Mouse (Mus musculus) gastrocnemius, adult 18-20 months (tissue): Measurements from ENCODE around the gene Pptc7. TPM values are rescaled to one million over a fixed set of nuclear protein-coding genes. Genes with fewer than 3 reads are reported as not detected.
"Not testable (repeated sequence)": the region's sequence is repeated elsewhere in the genome, so short reads cannot be mapped to it uniquely, and the experiment has no call there.

Source experiments
- DNase-seq: peaks from one replicate; pipeline ENCODE4 v3.0.0; 2021; ENCODE audit warnings: low spot score
- total RNA-seq, 2 experiments: library from RNA; stranded (reverse); gene quantifications; 2 replicates each; pipeline ENCODE4 v1.2.3; 2021

The Pptc7 gene
- total RNA-seq, 2 experiments from 2014 or later = 91.6 to 96.4 TPM

DNA sequence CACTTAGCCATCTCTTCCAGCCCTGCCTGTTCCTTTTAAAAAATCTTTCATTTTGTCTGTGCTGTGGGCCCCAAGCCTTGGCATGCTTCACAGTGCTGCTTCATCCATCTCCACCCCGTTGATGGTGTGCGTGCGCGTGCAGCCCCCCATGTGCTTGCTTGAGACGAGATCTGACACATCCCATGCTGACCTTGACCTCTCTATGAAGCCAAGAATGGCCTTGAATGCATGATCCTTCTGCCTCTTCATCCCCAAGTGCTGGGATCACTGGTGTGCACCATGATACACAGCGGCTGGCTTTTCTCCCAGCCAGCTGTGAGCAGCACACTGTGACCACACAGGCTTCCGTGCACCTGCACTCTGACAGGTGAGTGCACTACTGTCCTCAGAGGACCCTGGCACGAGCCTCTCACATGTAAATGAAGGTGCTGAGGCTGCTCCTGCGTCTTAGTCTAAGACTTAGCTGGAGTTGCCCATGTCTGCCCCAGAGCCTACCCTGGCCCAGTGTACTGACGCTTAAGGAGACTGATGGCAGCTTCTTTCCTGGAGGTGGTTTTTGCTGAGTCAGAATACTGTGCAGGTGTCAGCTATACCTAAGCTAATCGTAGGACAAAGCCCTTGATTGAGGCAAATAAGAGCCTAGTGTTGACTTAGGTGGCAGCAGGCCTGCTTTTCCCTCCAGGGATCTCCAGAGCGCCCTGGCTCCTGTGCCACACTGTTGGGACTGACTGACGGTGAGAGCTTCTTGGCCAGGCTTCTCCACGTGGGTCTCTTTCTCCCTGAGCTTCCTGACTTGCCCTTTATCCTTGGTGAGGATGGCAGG, 11.2 kb downstream of the Pptc7 start:
- DNase-seq = no peak

- DNase-seq = peak; percentile 48
Observed at GRCm38 (mm10) chr5:122300071-122300518, 15.9 kb downstream of the Pptc7 start.

GRCm38 (mm10) chr5:122302810-122303745, 18.9 kb downstream of the Pptc7 start:
- DNase-seq = no peak

DNA sequence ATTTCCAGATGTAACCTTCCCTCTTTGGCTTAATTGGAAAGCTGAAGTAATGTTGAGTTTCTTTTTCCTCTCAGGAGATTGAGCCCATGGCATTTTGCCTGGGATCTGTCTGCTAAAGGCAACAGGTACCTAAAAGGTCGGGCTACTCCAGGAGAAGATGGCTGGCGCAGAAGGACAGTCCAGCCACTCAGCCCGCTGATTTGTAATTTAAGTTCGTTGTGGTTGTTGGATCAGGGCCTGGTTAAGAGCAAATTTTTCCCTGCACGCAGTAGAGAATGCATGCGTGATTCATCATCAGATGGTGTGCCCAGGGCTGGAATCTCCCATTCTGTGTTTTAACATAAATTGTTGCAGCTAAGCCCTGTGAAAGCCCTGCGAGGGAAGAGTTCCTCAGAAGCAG, 19.8 kb downstream of the Pptc7 start:
- DNase-seq = no peak

- no peak for DNase-seq
Observed at GRCm38 (mm10) chr5:122304541-122304940, 20.4 kb downstream of the Pptc7 start.

GRCm38 (mm10) chr5:122305472-122305871, 21.3 kb downstream of the Pptc7 start:
- DNase-seq = no peak

- DNase-seq = no peak
Observed at GRCm38 (mm10) chr5:122306536-122306935, 22.4 kb downstream of the Pptc7 start.

- no peak for DNase-seq
Observed at GRCm38 (mm10) chr5:122310699-122311098, 26.5 kb downstream of the Pptc7 start.

- DNase-seq = no peak
Observed at GRCm38 (mm10) chr5:122311692-122312091, 27.5 kb downstream of the Pptc7 start.

- no peak for DNase-seq
Observed at GRCm38 (mm10) chr5:122312346-122312745, 28.2 kb downstream of the Pptc7 start.

DNA sequence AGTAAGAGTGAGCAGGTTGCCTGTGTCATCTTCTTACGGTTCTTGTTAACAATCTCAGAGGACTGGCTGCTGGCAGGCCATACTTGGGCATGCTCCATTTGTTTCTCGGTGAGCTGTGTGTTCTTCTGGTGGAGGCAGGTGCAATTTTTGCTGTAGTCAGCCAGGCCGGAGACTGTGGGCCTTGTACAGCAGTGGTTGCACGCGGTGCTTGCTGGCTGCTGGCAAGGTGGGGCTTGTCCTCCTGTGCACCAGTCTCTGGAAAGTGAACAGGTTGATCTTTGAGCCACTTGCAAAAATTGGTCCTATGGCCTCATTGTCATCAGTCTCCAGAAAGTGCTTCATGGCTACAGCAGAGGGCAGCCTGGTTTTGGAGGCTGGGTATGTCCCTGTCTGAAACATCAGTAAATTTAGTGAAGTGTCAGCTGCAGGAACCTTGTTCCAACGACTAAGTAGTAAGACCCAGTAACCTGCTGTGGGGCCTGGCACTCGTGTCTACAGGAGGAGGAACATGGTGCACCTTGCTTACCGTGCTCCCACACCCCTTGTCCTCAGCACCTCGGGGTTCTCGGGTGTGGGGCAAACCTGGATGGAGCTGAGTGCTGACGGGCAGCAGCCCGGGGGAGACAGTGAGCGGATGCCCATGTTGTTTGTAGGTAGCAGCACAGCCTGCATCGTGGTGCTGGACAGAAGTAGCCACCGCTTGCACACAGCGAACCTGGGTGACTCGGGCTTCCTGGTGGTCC, 28.9 kb downstream of the Pptc7 start:
- DNase-seq = no peak

- peak; percentile 98 for DNase-seq
Observed at GRCm38 (mm10) chr5:122314966-122315667, 31.0 kb downstream of the Pptc7 start.

DNA sequence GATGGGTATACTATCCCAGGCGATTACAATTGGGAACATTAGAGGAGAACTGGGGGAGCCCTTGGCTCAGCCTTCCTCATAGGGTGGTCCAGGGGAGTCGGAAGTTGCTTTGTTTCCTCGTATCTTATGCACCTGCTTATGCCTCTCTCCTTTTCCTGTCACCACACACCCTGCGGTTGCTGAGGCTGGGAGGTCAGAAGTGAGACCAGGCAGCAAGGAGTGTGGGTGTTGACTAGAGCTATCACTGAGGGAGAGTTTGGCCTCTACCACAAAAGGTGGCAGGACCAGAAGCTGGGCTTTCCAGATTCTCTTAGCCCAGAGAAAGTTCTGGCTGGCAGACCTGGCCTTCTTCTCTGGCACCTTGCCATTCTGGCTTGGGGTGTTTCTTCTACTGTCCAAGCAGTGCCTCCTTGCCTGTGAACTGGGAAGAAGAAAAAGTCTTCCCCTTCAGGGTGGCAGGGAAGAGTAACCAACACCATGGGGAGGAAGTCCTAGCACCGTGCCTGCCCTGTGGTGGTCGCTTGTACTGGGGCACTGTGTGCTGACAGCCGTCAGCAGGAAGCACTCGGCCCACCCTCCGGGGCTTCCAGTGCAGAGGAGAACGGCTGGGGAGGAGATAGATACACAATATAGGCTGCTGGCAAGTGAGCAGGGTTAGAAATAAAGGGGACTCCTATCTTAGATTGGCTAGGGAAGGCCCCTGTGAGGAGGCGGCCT, 33.3 kb downstream of the Pptc7 start:
- DNase-seq = peak; percentile 69

DNA sequence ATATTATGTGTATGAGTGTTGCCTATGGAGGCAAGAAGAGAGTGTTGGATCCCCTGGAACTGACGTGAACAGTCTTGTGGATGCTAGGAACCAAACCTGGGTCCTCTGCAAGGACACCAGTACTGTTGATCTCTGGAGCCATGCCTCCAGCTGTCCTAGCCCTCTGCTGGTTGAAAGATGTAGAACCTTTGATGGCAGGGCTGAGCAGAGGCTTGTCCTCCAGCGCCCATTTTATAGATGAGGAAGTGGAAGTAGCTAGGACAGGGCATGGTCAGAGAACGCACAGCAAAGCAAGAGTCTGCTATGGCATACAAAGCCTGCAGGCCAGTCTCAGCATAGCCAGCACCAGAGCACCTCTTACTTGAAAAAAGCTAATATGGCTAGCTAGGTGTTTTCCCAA, 33.9 kb downstream of the Pptc7 start:
- DNase-seq = peak; percentile 45

GRCm38 (mm10) chr5:122318976-122319375, 34.8 kb downstream of the Pptc7 start:
- not testable (repeated sequence) for DNase-seq

DNA sequence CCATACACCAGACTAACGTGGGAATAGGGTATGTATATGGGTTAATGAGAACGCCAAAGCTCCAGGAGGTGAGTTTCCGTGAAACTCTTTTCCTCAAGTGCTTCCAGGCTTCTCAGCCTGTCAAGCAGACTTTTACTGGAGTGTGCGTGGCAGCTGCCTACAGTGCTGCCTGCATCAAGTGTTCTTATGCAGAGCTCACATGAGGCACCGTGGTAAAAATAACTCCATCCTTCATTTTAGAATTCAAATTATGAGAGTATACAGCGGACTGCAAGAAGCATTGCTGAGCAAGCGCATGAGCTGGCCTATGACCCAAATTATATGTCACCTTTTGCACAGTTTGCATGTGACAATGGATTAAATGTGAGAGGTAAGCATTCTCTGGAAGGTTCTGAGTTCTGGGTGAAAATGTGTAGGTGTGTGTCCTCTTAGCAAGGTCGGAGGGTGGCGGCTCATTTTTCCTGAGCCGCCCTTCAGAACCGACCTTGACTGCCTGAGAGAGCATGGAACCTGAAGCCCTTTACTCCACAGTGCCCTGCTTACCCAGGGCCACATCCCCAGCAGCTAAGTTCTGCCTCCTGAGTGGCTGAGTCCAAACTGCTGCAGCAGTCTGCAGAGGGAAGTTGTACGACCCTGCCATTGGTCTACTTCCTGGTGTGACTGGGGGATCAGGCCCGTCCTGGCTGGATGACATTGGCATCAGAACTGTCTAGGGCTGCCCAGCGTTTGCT, 35.5 kb downstream of the Pptc7 start:
- DNase-seq = peak; percentile 54

GRCm38 (mm10) chr5:122320205-122320781, 36.1 kb downstream of the Pptc7 start:
- DNase-seq = peak; percentile 39

DNA sequence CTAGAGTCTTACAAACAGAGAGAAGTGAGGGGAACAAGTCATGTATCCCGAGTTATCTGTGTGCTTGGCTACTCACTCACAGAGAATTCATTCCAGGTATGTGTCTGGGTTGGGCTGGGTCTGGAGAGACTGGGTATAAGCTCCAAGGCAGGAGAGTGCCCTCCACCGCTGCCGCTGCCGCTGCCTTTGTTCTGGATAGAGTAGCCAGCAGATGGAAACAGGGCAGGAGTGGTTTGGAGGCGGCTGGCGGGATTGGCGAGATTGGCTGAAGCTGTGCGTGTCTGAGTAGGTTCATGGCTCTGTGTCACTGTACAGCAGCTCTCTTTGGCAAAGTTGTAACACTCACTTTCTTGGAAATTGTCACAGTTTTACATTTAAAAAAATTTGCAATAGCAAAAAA, 39.4 kb downstream of the Pptc7 start:
- no peak for DNase-seq
